Mouse (Mus musculus) cerebellum, adult 2 months (tissue): ENCODE data around the gene Fam171a2. TPM values are rescaled to one million over a fixed set of nuclear protein-coding genes. Genes with fewer than 3 reads are reported as not detected.
A peak's percentile ranks its signal among the peaks of the same experiment; 100 is the strongest.

ENCODE experiments used
- DNase-seq, 2 experiments: peaks; one replicate each; pipeline ENCODE4 v3.0.0; 2021
- H3K27ac ChIP-seq: fragments of 200-500 bp; 2 replicates; pipeline ENCODE4 v1.5.1; 2012; ENCODE audit warnings: low read length, control low read depth, inconsistent platforms; ENCODE audit not compliant: insufficient read depth
- H3K27me3 ChIP-seq: fragments of 200-500 bp; 2 replicates; pipeline ENCODE4 v1.6.1; 2012; ENCODE audit warnings: inconsistent platforms, mild to moderate bottlenecking, low read length, moderate library complexity; ENCODE audit not compliant: control insufficient read depth, insufficient read depth
- H3K4me1 ChIP-seq: fragments of 200-500 bp; 2 replicates; pipeline ENCODE4 v1.6.1; 2011; ENCODE audit warnings: low read length; ENCODE audit not compliant: control insufficient read depth, insufficient read depth
- H3K4me3 ChIP-seq: fragments of 200-500 bp; replicated peaks from 2 replicates; pipeline ENCODE3; 2011; ENCODE audit warnings: mild to moderate bottlenecking, low read depth, low read length, control low read depth; ENCODE audit not compliant: insufficient read depth
- CTCF ChIP-seq: fragments of 200-500 bp; IDR thresholded peaks from 2 replicates; pipeline ENCODE4 v1.5.1; 2011; ENCODE audit warnings: low read depth, mild to moderate bottlenecking, control low read depth, low read length, moderate library complexity, borderline replicate concordance; ENCODE audit not compliant: insufficient read depth
- POLR2A ChIP-seq: fragments of 200-500 bp; IDR thresholded peaks from 2 replicates; pipeline ENCODE4 v1.6.1; 2011; ENCODE audit warnings: low read length, control low read depth, borderline replicate concordance; ENCODE audit not compliant: insufficient read depth
- WGBS: fragments of 180-500 bp; shearing (Covaris S2); methylation state at CpG from one replicate; pipeline ENCODE4 v1.1.7; 2018; 5-methylcytosine and 5-hydroxymethylcytosine counted together
- polyA plus RNA-seq: library from polyadenylated mRNA; depleted of rRNA; stranded (reverse); fragments of >200 nt; gene quantifications from 2 replicates; pipeline ENCODE4 v1.2.3, GENCODE M21; 2012

Fam171a2 gene
- polyA plus RNA-seq, 1 experiment: 57.8 TPM

- Histone ChIP-seq H3K27me3 (no peaks in the 10 kb centered on the region), H3K4me3 (no peak overlapping the region), H3K27ac (no peak overlapping the region), H3K4me1 (peaks cover 37% of the 10 kb centered on the region)
- TF ChIP-seq POLR2A (no peak), CTCF (no peak)
- no peak for DNase-seq
- WGBS: 45% methylated on average over 12 of the region's 12 CpGs
Measured at GRCm38 (mm10) chr11:102443740-102444139, 3.7 kb downstream of the Fam171a2 start.

DNA sequence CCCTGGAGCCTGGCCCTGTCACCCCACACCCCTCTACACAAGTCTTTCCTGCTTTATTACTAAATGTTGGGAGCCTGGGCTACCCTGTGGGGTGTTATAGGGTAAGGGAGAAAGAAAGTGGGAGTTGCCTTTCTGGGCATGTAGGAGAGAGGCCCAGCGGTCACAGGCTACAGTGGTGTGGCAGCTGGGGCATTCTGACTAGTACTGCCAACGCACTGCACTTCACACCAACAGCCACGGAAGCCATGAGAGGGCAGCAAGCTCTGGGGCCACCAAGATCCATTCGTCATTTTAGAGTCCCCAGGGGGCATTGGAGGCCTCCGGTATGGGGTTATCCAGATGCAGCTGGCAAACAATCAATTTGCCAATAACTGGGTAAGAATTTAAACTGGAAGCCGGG is 5.4 kb downstream of the Fam171a2 start:
- H3K27ac ChIP-seq: no peak overlapping the region
- H3K4me3 ChIP-seq: no peak overlapping the region
- 71% methylated on average over 6 of the region's 6 CpGs for WGBS
- peaks cover 33% of the 10 kb centered on the region for H3K4me1 ChIP-seq
- no peak for DNase-seq
- TF ChIP-seq POLR2A: no peak
- TF ChIP-seq CTCF: no peak
- no peaks in the 10 kb centered on the region for H3K27me3 ChIP-seq

- peaks cover 33% of the 10 kb centered on the region for H3K4me1 ChIP-seq
- no peak overlapping the region for H3K27ac ChIP-seq
- H3K4me3 ChIP-seq: no peak overlapping the region
- TF ChIP-seq POLR2A: no peak
- no peak for TF ChIP-seq CTCF
- no peak for DNase-seq
- 78% methylated on average over 3 of the region's 3 CpGs for WGBS
- no peaks in the 10 kb centered on the region for H3K27me3 ChIP-seq
Measured at GRCm38 (mm10) chr11:102441434-102441833, 6.0 kb downstream of the Fam171a2 start.

DNA sequence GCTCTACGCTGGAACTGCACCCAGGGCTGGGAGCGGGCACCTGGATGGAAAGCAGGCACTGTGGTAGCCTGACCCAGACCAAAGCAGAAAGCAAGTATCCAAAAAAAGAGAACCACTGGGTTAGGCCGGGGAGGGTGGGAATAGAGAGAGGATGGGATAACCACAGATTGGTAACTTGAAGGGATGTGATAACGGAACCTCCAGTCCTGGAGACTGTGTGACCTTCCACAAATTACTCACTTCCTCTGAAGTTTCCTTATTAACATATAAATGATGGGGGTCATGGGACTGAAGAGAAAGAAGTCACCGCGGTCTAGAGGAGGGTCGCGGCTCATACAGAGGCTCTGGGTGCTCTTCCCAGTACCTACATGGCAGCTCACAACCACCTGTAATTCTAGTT is 7.2 kb downstream of the Fam171a2 start:
- Histone ChIP-seq H3K27ac (no peak overlapping the region), H3K27me3 (no peaks in the 10 kb centered on the region), H3K4me3 (no peak overlapping the region), H3K4me1 (peaks cover 37% of the 10 kb centered on the region)
- DNase-seq: no peak
- 84% methylated on average over 8 of the region's 8 CpGs for WGBS
- no peak for TF ChIP-seq CTCF
- TF ChIP-seq POLR2A: no peak

DNA sequence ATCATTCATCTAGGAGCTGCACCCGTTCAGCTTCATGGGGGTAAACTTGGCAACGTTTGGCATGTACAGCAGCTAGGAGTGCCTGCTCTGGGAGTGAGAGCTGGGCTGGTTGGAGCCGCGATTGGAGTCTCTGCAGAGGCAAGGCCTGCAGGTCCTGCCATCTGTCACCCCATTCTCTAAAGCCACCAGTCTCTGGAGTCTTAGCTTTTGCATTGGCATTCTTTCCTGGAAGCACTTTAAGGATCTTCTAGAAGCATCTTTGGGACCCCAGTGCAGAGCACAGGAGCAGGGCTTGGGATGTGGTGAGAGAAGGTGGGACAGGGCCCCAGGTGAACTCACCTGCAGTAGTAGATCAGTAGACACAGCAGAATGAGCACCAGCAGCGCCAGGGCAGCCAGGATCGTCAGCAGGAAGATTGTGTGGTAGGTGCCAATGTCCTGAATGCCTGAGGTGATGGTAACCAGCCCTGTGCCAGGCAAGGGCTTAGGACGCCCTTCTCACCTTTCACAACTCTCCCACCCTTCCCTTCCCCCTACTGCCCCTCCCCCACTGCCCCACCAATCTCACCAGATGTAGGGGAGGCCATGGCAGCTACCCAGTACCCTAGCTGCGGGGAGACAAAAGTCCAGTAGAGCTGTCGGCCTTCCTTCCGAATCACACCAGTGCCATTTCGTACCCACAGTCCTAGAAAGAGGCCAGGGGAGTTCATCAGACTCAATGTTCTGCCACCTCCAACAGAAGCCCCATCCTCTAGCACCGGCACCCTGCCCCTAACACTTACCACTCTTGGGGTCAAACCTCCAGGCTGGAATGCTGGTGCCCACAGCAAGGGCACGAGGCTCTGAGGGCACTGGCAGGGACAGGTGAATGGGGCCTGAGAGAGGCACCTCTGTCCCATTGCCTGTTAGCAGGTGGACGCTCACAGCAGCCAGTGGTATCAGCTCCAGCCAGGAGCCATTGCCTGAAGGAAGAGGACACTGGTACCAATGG is 8.1 kb downstream of the Fam171a2 start:
- WGBS: 28% methylated on average over 14 of the region's 14 CpGs
- peak overlapping the region; percentile 86 for H3K27ac ChIP-seq

GRCm38 (mm10) chr11:102438212-102439092 is 9.0 kb downstream of the Fam171a2 start:
- H3K4me1 ChIP-seq: peaks cover 45% of the 10 kb centered on the region
- H3K27ac ChIP-seq: peak overlapping the region; percentile 86
- peak overlapping the region; percentile 48 for H3K4me3 ChIP-seq
- H3K27me3 ChIP-seq: no peaks in the 10 kb centered on the region
- TF ChIP-seq POLR2A (no peak), CTCF (peak; percentile 56)
- peak; percentile 80 to 89 for DNase-seq
- WGBS: 14% methylated on average over 77 of the region's 77 CpGs

More for the DNA sequence above, 8.1 kb downstream of the Fam171a2 start:
- Histone ChIP-seq H3K27me3 (no peaks in the 10 kb centered on the region), H3K4me3 (no peak overlapping the region), H3K4me1 (peaks cover 39% of the 10 kb centered on the region)
- TF ChIP-seq CTCF (no peak), POLR2A (no peak)
- DNase-seq: peak; percentile 81 to 85
